Mouse (Mus musculus): ENCODE data around the gene Rad9b.

DNA sequence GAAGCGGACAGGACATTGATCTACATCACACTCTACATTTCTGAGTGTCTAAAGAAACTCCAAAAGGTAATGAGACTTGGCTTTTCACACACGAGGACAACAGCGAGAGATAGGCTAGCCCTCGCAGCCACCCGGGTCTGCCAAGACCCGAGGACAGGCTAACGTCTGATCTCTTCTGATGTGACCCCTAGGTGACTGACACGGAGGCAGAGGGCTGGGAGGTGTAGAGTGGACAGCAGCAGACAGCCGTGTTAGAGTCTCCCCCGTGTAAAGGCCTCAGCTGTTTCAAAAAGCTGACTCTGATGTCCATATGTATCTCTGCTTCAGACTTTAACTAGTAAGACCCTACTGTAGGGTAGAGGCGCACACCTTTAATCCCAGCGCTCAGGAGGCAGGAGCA, 49.3 kb upstream of the Rad9b start:
- no peak for TF ChIP-seq CTCF (IDR thresholded peaks at IDR 0.05)
- TF ChIP-seq EP300 (IDR thresholded peaks at IDR 0.05): no peak

Measured in lung, postnatal 0 days (tissue).